In the genomic region with DNA sequence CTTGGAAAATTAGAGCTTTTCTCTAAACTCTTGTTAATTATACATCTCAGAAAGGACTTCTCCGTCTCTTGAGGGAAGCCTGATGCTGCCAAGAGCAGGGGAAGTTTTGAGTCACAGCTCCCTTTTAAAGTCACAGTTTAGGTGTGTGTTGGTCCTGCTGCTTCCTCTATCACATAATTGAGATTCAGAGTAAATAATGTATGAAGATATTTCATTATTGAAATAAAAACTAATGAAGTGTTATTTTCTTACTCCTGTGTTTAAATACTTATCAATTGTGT, we compare ENCODE assay signal across 18 mouse cellular contexts.
"Had no signal": no experiment of that assay in that cellular context is flagged by ENCODE, and none has a peak within 500 bp of the region (broad histone marks: within the 10 kb centered on the region; RNA-seq: fewer than 3 reads in every experiment).

No protein-coding gene starts in this region.

- DNase-seq: lung, adult 18-20 months; lung, postnatal 4 days; midbrain, embryonic 14.5 days; retina, postnatal 1 day; right cerebral cortex, adult 18-20 months; right cerebral cortex, postnatal 25 days; spleen, adult 18-20 months; thymus, adult 18-20 months; thymus, postnatal 14 days; thymus, postnatal 36 days had no signal

- H3K36me3 ChIP-seq: lung, embryonic 15.5 days; midbrain, embryonic 10.5 days; midbrain, embryonic 12.5 days; neural tube, embryonic 13.5 days; neural tube, embryonic 15.5 days had no signal

- H3K9ac ChIP-seq: lung, embryonic 15.5 days; midbrain, embryonic 12.5 days; neural tube, embryonic 13.5 days; neural tube, embryonic 15.5 days had no signal

- H3K4me2 ChIP-seq: lung, embryonic 15.5 days; midbrain, embryonic 12.5 days; neural tube, embryonic 13.5 days; neural tube, embryonic 15.5 days had no signal

- H3K4me3 ChIP-seq: lung, embryonic 15.5 days; midbrain, embryonic 10.5 days; midbrain, embryonic 12.5 days; myocyte; neural tube, embryonic 13.5 days; neural tube, embryonic 15.5 days had no signal

- H3K9me3 ChIP-seq: lung, embryonic 15.5 days; midbrain, embryonic 10.5 days; midbrain, embryonic 12.5 days; neural tube, embryonic 13.5 days; neural tube, embryonic 15.5 days had no signal

- H3K27ac ChIP-seq: lung, embryonic 15.5 days; midbrain, embryonic 10.5 days; midbrain, embryonic 12.5 days; neural tube, embryonic 13.5 days; neural tube, embryonic 15.5 days had no signal

- H3K27me3 ChIP-seq: lung, embryonic 15.5 days; midbrain, embryonic 12.5 days; neural tube, embryonic 13.5 days; neural tube, embryonic 15.5 days had no signal

- ATAC-seq: lung, postnatal 0 days; midbrain, embryonic 16.5 days had no signal

- H3K4me1 ChIP-seq: lung, embryonic 15.5 days; midbrain, embryonic 10.5 days; midbrain, embryonic 12.5 days; neural tube, embryonic 13.5 days; neural tube, embryonic 15.5 days had no signal
